Mouse (Mus musculus) embryonic facial prominence, embryonic 12.5 days (tissue): ENCODE results near the gene Med18. TPM values are rescaled to one million over a fixed set of nuclear protein-coding genes. Genes with fewer than 3 reads are reported as not detected.

ENCODE experiments used
- ATAC-seq: fragments of 200-750 bp; cut with Nextera tagmentation; 2 replicates; pipeline ENCODE4 v1.8.0; 2017; ENCODE audit not compliant: insufficient number of reproducible peaks, insufficient read depth, low FRiP score, low TSS enrichment
- H3K27ac ChIP-seq: fragments of 300-500 bp; sonication (generic); 2 replicates; pipeline ENCODE4 v1.5.1; 2016; ENCODE audit warnings: mild to moderate bottlenecking
- H3K27me3 ChIP-seq: fragments of 300-500 bp; sonication (generic); 2 replicates; pipeline ENCODE4 v1.6.1; 2016; ENCODE audit warnings: mild to moderate bottlenecking, moderate library complexity
- H3K36me3 ChIP-seq: fragments of 300-500 bp; sonication (generic); 2 replicates; pipeline ENCODE4 v1.6.1; 2016; ENCODE audit warnings: mild to moderate bottlenecking
- H3K4me1 ChIP-seq: fragments of 300-500 bp; sonication (generic); 2 replicates; pipeline ENCODE4 v1.6.1; 2016
- H3K4me2 ChIP-seq: fragments of 300-500 bp; sonication (generic); replicated peaks from 2 replicates; pipeline ENCODE4 v1.6.1; 2016; ENCODE audit warnings: mild to moderate bottlenecking, moderate library complexity
- H3K4me3 ChIP-seq: fragments of 300-500 bp; sonication (generic); 2 replicates; pipeline ENCODE4 v1.5.1; 2016; ENCODE audit warnings: mild to moderate bottlenecking
- H3K9ac ChIP-seq: fragments of 300-500 bp; sonication (generic); 2 replicates; pipeline ENCODE4 v1.6.1; 2016; ENCODE audit warnings: mild to moderate bottlenecking, moderate library complexity
- H3K9me3 ChIP-seq: fragments of 300-500 bp; sonication (generic); 2 replicates; pipeline ENCODE4 v1.6.1; 2016; ENCODE audit warnings: mild to moderate bottlenecking, moderate library complexity
- WGBS: fragments of 180-500 bp; shearing (Covaris S2); methylation state at CpG from one replicate; pipeline ENCODE4 v1.1.7; 2016; 5-methylcytosine and 5-hydroxymethylcytosine counted together
- polyA plus RNA-seq: library from polyadenylated mRNA; unstranded; fragments of >200 nt; fragmentation: Nextera tagmentation; extraction: Ambion mirVana; gene quantifications from 2 replicates; pipeline ENCODE4 v1.2.1, GENCODE M21; 2016

Med18 gene
- 29.1 and 32.1 TPM in 2 replicates for polyA plus RNA-seq

DNA sequence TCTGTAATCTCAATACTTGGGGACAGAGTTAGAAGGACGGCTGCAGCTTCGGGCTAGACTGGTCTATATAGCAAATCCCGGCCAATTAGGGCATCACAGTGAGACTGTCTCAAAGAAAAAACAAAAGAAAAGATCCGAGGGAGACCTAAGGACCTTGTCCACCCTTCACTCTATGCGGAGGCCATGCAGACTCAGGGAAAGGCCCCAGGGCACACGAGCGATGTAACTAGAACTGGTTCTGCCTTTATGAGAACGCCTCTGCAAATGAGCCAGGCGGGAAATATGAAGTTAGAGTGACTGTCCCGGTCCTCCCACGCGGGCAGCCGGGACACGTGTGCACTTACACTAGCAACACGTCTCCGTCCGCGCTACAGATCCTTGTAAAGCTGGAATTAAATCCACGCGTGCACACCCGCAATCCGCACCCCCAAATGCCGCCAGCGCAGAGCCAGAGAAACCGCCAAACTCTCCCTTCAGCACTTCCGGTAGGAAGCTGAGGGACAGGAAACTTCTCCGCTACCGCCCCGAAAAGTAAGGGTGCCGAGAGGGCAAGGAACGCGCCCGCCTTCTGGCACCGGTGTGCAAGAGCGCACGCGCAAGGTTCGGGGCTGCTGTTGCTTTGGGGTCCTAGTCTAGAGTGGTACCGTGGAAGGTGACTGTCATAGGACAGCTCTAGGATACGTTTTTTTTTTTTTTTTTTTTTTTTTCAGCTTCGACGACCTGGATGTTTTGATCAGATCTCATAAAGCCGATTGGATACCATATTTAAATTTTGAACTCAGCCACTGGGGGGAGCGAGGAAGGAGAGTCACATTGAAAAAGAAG is at the start of gene Med18:
Med18 (minus strand) TSS at position 492 of the 825 bp plus-strand sequence.
- WGBS: under 1% methylated on average over 44 of the region's 44 CpGs
- ATAC-seq: peak; percentile 90
- no peaks in the 10 kb centered on the region for H3K27me3 ChIP-seq
- peak within 1 kb of the TSS; percentile 85 for H3K4me2 ChIP-seq
- peaks cover 16% of the 10 kb centered on the region for H3K4me1 ChIP-seq
- peak within 1 kb of the TSS; percentile 79 for H3K4me3 ChIP-seq
- H3K9me3 ChIP-seq: no peaks in the 10 kb centered on the region
- peaks cover 21% of the 10 kb centered on the region for H3K36me3 ChIP-seq
- peak within 1 kb of the TSS; percentile 75 for H3K9ac ChIP-seq
- peak within 1 kb of the TSS; percentile 80 for H3K27ac ChIP-seq

DNA sequence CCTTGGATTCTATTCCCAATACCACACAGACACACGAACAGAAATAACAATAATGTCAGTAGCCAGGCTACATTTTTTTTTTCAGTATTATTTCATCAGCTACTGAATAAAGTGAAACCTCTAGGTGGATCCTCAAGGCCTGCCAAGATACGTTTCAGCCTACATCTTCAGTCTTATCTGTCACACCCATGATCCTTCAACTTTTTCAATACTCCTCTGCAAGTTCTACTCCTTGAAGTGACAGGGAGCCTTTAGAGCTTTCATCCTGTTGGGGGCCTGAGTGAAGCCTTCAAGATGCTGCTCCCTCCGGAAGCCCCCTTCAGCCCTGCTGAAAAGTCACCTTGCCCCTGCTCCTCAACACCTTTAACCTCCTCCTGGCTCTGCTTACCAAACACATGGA is 48.4 kb upstream of the Med18 start:
- H3K9me3 ChIP-seq: no peaks in the 10 kb centered on the region
- no peaks in the 10 kb centered on the region for H3K27me3 ChIP-seq
- ATAC-seq: no peak
- no peak overlapping the region for H3K9ac ChIP-seq
- H3K4me3 ChIP-seq: no peak overlapping the region
- no peak overlapping the region for H3K4me2 ChIP-seq
- no peak overlapping the region for H3K27ac ChIP-seq
- WGBS: 82% methylated on average over 3 of the region's 3 CpGs
- H3K4me1 ChIP-seq: peaks cover 13% of the 10 kb centered on the region; the same call in 1 of the 2 replicates
- H3K36me3 ChIP-seq: no peaks in the 10 kb centered on the region

DNA sequence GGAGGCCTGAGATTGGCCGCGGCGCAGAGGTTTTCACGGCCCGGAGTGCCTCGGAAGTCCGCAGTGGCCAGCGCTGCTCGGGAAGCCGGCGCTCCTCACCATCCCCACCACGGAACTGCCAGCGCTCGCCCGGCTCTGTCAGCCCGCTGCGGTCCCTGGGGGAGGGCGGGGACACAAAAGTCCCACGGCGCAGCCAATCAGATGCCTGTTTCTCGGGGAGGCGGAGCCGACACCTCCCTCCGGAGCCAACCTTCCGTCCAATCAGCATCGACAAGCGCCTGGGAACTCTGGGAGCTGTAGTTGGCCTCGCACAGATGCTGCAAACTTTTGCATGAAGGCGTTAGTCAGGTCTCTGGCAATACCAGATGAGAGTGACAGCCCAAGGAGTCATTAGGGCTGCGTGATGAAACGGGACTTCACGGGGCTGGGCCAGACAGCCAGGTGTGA is 46.7 kb upstream of the Med18 start, which contains the start of gene Sesn2:
Sesn2 (minus strand) TSS at position 150 of the 447 bp plus-strand sequence.
- WGBS: under 1% methylated on average over 32 of the region's 32 CpGs
- Histone ChIP-seq H3K36me3 (no peaks in the 10 kb centered on the region), H3K27me3 (no peaks in the 10 kb centered on the region), H3K4me2 (peak within 1 kb of the TSS; percentile 77), H3K9ac (peak within 1 kb of the TSS; percentile 61), H3K9me3 (no peaks in the 10 kb centered on the region), H3K4me3 (peak within 1 kb of the TSS; percentile 71), H3K4me1 (peaks cover 13% of the 10 kb centered on the region; the same call in 1 of the 2 replicates), H3K27ac (peak within 1 kb of the TSS; percentile 81)
- ATAC-seq: peak; percentile 87

DNA sequence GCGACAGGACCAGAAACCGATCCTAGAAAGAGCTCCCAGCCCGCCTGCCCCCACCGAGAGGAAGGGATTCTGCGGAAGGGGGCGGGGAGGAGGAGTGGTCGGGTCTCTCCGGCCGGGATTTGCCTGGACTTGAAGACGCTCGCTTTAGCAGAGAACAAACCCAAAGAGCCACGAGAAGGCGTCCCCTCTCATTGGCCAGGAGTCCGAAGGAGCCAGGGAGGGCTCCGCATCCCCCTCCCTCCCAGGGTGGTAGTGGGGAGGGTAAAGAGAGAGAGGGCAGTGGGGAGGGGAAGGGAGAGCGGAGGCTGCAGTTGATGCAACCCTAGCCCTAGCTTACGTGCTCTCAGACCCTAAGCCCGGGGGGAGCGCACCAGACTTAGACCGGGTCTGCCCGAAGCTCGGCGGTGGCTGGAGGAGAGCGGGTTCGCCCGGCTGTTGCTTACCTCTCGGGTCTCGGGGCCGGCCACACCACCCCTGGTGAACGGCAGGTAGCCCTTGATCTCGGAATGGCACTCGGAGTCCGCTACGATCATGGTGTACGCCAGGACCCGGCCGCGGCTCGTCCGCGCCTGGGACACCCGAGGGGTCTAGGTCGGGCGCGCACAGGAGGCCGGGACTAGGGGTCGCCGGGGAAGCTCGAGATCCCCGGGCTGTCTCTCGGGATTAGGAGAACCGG is 46.0 kb upstream of the Med18 start:
- Histone ChIP-seq H3K4me3 (peak overlapping the region; percentile 71), H3K4me2 (peak overlapping the region; percentile 77), H3K27ac (peak overlapping the region; percentile 81), H3K36me3 (no peaks in the 10 kb centered on the region), H3K9me3 (no peaks in the 10 kb centered on the region), H3K9ac (peak overlapping the region; percentile 61), H3K27me3 (no peaks in the 10 kb centered on the region), H3K4me1 (peaks cover 13% of the 10 kb centered on the region; the same call in 1 of the 2 replicates)
- 1% methylated on average over 51 of the region's 52 CpGs for WGBS
- peak; percentile 72 for ATAC-seq

DNA sequence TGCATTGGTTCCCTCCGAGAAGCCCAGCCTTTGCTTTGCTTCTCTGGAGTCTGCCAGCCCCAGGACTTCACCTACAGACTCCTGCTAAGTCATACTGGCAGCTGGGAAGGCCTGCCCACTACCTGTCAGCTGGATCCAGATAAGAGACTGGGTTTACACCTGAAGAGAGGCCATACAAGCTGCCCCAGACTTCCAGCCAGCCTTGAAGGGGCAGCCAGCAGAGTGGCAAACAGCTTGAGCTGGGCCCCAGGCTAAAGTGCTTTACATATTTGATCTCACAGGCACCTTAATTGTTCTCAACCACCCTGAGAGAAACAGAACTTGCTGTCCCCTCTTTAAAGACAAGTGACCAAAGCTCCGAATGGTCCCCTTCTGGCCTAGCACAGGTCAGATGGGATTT is 43.5 kb upstream of the Med18 start:
- Histone ChIP-seq H3K4me3 (no peak overlapping the region), H3K27ac (no peak overlapping the region), H3K4me2 (no peak overlapping the region), H3K36me3 (no peaks in the 10 kb centered on the region), H3K9ac (no peak overlapping the region), H3K9me3 (no peaks in the 10 kb centered on the region), H3K4me1 (peaks cover 9% of the 10 kb centered on the region; the same call in 1 of the 2 replicates), H3K27me3 (no peaks in the 10 kb centered on the region)
- WGBS: 38% methylated on average over 2 of the region's 2 CpGs
- ATAC-seq: no peak

DNA sequence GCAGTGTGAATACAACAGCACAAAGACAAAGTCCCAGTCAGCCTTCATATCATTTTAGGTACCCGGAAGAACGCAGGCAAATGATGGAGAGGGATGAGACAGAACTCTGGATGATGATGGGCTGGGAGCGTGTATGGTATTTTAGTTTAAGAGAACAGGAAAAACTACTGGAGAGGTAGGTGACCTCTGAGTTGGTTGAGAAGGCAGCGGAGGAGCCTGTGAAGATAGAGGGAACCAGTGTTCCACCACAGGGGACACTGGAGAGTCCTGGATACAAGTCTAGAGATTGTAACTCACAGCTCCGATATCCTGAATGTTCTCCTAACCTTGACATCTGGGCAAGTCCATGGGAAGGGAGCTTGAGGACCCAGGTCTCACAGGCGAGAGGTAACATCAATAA is 42.5 kb upstream of the Med18 start:
- Histone ChIP-seq H3K4me2 (no peak overlapping the region), H3K27ac (no peak overlapping the region), H3K27me3 (no peaks in the 10 kb centered on the region), H3K36me3 (no peaks in the 10 kb centered on the region; the same call in 1 of the 2 replicates), H3K4me3 (no peak overlapping the region), H3K9ac (no peak overlapping the region), H3K4me1 (peaks cover 9% of the 10 kb centered on the region; the same call in 1 of the 2 replicates), H3K9me3 (no peaks in the 10 kb centered on the region)
- ATAC-seq: no peak
- WGBS: 78% methylated on average over 6 of the region's 6 CpGs

DNA sequence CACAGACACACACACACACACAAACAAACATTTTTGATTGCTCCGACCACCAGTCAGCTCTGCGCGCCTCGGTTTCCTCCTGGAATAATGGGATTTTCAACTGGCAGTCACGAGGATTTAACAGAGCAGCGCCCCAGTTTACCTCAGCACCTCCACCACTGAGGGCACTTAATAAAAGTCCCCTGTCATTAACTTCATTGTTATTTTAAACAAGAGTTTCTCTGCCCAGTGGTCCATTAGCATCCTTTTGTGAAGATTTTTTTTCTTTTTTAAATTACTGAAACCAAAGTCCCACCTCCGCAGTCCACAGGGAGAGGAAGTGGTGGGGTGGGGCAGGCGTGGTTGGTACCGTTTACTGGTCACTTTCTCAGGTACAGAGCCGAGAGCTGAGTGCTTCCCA is 42.1 kb upstream of the Med18 start:
- no peaks in the 10 kb centered on the region; the same call in 1 of the 2 replicates for H3K36me3 ChIP-seq
- WGBS: 35% methylated on average over 10 of the region's 10 CpGs

DNA sequence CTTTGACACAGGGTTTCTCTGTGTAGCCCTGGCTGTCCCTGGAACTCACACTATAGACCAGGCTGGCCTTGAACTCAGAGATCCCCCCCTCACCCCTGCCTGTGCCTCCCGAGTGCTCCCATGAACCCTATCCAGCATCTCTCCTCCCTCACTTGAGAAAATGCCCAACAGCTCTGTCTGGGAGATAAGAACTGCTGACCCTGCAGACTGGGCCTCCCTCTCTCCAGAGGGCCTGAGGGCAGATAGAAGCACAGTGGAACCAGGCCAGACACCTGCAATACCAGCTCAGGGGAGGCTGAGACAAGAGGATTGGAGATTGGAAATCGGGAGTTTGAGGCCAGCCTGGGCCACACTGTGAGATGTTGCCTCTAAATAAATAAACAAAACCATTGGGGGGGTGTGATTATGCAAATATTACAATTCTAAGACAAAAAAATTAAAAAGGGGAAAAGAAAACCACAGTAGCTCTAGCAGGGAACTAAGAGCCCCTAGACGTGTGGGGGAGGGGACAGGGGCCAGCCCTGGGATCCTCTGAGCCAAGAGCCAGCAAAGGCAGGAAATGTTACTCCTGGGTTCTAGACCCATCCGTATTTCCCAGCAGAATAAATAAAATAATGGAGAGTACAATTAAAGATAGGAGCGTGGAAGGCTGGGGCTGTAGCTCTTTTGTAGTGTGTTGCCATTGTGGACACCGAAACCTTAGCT is 41.5 kb upstream of the Med18 start:
- Histone ChIP-seq H3K9me3 (no peaks in the 10 kb centered on the region), H3K9ac (no peak overlapping the region), H3K27ac (no peak overlapping the region), H3K4me2 (no peak overlapping the region), H3K27me3 (no peaks in the 10 kb centered on the region), H3K4me3 (no peak overlapping the region), H3K4me1 (peaks cover 9% of the 10 kb centered on the region; the same call in 1 of the 2 replicates), H3K36me3 (no peaks in the 10 kb centered on the region; the same call in 1 of the 2 replicates)
- 60% methylated on average over 6 of the region's 6 CpGs for WGBS
- no peak for ATAC-seq

More for the DNA sequence above, 42.1 kb upstream of the Med18 start:
- no peaks in the 10 kb centered on the region for H3K9me3 ChIP-seq
- no peaks in the 10 kb centered on the region for H3K27me3 ChIP-seq
- H3K4me1 ChIP-seq: peaks cover 9% of the 10 kb centered on the region; the same call in 1 of the 2 replicates
- H3K27ac ChIP-seq: no peak overlapping the region
- H3K4me3 ChIP-seq: no peak overlapping the region
- no peak overlapping the region for H3K9ac ChIP-seq
- ATAC-seq: no peak
- H3K4me2 ChIP-seq: no peak overlapping the region

DNA sequence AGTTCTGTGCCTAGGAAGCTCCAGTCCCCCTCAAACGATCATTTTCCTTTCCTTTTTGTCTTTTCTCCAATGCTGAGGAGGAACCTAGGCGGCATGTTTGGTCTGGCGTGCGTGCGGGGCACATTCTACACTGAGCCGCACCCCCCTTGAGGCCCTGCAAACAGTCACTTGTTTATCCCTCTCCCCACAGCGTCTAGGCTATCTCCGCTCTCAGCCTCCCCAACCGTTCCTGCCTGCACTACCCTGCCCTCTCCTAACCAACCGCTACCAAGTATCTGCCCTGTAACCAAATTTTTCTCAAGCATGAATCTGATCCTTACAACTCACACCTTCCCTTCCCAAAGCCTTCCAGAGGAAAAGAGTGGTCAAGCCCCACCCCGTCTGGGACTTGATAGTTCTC is 39.6 kb upstream of the Med18 start:
- ATAC-seq: no peak
- Histone ChIP-seq H3K27me3 (no peaks in the 10 kb centered on the region), H3K9me3 (no peaks in the 10 kb centered on the region), H3K4me2 (no peak overlapping the region), H3K9ac (no peak overlapping the region), H3K4me3 (no peak overlapping the region), H3K27ac (no peak overlapping the region), H3K4me1 (0 out of 2 replicates have a peak, but pooled peaks cover under 1% of the 10 kb centered on the region), H3K36me3 (no peaks in the 10 kb centered on the region; the same call in none of the 2 replicates)
- WGBS: 83% methylated on average over 11 of the region's 11 CpGs

DNA sequence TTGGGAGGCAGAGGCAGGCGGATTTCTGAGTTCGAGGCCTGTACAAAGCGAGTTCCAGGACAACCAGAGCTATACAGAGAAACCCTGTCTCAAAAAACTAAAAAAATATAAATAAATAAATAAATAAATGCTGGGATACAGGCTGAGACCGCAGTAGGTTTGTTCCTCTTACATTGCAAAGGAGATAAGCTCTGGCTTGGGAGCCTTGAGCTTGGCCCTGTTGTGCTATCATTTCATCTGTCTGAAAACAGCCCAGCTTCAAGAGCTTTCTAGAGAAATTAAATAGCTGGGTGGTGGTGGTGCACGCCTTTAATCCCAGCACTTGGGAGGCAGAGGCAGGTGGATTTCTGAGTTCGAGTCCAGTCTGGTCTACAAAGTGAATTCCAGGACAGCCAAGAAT is 37.9 kb upstream of the Med18 start:
- Histone ChIP-seq H3K36me3 (peaks cover 16% of the 10 kb centered on the region), H3K4me1 (no peaks in the 10 kb centered on the region), H3K9me3 (no peaks in the 10 kb centered on the region), H3K27me3 (no peaks in the 10 kb centered on the region), H3K4me2 (no peak overlapping the region), H3K4me3 (no peak overlapping the region), H3K9ac (no peak overlapping the region), H3K27ac (no peak overlapping the region)
- 94% methylated on average over 6 of the region's 6 CpGs for WGBS
- ATAC-seq: no peak

DNA sequence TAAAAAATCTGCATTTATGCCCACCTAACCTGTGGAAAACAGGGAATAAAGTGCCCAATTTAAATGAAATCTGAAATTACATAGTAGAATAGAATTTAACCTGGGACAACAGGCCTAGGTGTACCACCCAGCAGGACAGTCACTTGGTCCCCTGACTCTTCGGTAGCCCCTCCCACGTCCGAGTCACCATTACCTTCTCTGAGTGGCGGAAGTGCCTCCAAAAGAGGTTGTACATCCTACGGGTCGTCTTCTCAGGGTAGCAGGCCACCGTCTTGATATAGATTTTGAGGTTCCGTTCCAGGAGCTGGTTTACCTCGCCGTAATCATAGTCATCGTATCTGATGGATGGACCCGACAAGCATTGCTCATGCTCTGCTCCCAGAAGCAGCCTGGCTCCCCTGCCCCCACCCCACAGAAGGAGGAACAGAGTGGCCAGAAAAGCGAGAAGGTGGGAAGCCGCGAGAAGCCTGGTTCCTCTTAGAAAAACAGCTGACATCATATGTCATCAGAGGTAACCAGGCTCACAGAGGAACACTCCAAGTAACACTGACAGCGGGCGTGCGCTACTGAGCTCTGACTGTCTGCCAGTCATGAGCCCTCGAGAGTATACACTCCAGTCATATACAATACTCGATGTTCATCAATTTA is 30.7 kb upstream of the Med18 start:
- 90% methylated on average over 20 of the region's 20 CpGs for WGBS
- no peak overlapping the region for H3K27ac ChIP-seq

More for the DNA sequence above, 30.7 kb upstream of the Med18 start:
- H3K9me3 ChIP-seq: no peaks in the 10 kb centered on the region
- no peak overlapping the region for H3K4me2 ChIP-seq
- no peak for ATAC-seq
- H3K36me3 ChIP-seq: peaks cover 28% of the 10 kb centered on the region
- H3K27me3 ChIP-seq: no peaks in the 10 kb centered on the region
- H3K9ac ChIP-seq: no peak overlapping the region
- H3K4me1 ChIP-seq: 0 out of 2 replicates have a peak, but pooled peaks cover 5% of the 10 kb centered on the region
- no peak overlapping the region for H3K4me3 ChIP-seq
